Mouse (Mus musculus) cerebellum, postnatal 14 days (tissue): ENCODE results near the gene Ercc6.

ENCODE experiments used
- DNase-seq, 2 experiments: peaks; one replicate each; pipeline ENCODE4 v3.0.0; 2021; ENCODE audit warnings: mixed read lengths in 2 of 2

Ercc6 gene

DNA sequence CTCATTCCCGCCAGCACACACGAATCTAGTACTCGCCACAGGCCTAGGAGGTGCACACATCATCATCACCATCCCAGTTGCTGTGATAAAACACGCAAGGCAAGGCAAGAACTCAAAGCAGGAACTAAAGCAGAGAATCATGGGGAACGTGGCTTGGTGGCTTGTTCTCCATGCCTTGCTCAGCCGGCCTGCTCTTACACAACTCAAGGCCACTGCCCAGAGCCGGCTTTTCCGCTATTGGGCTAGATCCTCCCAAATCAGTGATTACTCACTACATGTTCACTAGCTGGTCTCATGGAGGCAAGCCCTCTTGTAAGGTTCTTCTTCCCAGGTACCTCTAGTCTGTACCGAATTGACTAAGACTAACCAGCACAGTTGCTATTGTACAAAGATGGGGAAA, 70.4 kb downstream of the Ercc6 start:
- no peak for DNase-seq

DNA sequence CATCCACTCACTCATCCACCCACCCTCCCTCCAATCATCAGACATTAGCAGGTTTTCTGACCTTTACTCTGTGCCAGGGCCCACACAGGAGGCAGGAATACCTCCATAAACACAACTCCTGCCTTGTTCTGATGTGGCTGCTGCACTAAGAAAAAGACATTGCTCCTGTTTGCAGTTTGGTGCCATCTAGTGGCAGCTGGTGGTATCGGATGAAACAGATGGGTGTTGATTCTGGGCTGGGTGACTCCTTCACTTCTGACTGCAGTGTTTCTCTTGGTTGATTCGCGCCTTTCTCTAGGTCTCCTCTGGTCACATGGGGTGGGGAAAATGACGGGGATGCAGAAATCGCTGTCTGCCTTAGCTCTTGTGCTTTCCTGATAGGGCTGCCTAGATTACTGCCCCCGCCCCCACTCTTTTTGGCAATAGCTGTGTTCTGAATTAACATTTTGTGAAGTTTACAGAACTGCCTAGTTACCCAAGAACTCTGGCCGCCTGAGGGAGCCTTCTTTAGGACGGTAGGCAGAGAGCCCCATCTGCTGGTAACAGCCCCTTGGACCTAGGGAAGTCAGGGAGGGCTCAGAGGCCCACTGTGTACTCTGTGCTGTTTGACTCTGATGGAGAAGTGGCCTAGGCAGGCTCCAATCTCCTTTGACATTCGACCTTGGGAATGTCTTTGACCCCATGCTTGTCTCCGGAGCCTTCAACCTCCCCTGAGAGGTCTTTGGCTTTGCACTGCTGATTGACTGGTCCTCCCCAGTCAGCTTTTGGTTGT, 73.9 kb downstream of the Ercc6 start:
- DNase-seq, result peak; percentile 88 to 92

DNA sequence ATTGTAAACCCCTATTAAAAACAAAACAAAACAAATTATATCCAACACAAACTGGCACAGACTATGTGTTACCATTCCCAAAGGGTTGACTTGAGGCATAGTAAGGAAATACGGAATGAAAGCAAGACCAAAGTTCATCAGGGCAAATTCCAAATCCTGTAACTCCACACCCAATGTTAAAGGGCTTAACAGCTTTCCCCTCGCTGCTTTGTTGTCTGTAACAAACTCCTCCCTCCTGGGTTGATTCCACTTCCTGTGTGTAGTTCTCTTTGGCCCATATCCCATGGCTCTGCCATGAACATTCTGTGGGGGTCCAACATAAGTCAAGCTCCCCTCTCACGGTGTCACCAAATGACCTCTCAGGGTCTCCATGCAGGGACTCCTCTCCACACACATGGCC, 77.1 kb downstream of the Ercc6 start:
- DNase-seq, result no peak

DNA sequence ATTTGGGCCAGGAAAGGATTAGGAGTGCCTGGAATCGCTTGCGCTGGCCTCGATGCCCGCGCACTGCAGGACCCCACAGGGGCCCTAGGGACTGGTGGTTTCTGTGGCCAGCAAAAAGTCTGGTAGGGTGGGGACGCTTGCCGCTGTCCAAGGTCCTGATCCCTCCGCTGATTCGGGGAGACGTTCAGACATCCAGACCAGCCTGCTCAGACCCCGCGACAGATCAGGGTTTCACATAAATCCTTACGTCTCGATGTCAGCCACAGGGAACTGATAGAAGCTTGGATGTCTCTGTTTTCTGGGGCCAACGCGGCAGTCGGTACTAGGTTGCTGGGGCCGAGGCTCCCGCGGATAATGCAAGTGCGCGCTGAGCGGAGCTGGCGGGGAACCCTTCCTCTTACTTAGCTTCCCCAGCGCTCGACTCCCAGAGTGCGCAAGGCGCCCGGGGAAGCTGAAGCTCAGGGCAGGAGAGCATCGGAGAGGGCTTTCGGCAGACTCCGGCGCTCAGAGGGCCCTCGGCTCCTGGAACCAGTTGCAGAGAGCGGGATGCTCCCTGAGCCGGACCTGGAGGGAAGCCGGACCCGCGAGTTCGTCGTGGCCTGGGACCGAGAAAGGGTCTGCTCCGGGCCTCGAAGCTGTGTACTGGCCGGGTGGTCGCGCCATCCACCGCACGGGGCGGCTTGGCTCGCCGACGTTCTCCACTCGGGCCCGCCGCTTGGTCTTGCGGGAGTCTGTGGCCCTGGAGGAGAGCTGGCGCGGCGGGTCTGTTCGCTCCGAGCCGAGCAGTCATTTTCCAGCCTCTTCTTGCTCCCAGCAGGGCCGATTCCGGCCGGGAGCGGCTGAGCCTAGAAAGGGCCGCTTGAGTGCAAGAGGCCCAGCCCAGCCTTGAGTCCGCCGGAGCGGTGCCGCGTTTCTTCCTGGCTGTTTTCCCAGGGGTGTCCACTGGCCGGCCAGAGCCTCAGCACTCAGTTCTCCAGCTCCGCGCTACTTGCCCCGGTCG, 84.2 kb downstream of the Ercc6 start:
- peak; percentile 42 to 43 for DNase-seq

DNA sequence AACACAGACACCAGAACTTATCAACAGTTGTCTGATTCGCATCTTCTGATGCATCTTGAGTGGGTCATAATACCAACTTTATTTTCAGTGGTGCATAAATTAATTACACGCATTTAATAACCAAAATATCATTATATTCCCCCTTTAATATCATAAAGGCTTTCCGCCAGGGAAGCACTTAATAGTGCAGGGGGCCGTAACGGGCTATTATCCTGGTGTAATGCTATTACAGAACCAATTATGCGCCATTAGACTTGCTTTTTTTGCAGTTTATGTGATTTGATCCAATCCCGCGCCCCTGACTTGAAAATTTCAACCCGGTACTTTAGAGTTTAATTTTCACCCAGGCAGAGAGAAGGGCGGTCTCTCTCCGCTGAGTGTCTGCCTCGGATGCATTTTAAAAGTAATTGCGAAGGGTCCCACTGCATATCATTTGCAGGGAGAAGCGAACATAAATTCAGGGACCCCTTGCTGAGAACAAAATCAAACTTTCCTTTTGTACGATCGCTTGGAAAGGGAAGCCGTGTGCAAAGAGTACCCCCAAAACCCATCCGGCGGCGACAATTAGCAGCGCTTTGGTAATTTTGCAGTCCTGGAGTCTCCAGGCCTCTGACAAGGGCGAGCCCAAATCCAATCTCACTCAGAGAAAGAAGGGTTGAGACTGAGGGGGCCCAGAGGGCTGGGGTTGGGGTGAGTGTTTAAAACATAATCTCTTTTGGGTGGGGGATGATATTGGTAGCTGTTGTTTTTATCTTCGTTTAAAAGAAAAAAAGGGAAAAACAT, 85.3 kb downstream of the Ercc6 start:
- no peak for DNase-seq

DNA sequence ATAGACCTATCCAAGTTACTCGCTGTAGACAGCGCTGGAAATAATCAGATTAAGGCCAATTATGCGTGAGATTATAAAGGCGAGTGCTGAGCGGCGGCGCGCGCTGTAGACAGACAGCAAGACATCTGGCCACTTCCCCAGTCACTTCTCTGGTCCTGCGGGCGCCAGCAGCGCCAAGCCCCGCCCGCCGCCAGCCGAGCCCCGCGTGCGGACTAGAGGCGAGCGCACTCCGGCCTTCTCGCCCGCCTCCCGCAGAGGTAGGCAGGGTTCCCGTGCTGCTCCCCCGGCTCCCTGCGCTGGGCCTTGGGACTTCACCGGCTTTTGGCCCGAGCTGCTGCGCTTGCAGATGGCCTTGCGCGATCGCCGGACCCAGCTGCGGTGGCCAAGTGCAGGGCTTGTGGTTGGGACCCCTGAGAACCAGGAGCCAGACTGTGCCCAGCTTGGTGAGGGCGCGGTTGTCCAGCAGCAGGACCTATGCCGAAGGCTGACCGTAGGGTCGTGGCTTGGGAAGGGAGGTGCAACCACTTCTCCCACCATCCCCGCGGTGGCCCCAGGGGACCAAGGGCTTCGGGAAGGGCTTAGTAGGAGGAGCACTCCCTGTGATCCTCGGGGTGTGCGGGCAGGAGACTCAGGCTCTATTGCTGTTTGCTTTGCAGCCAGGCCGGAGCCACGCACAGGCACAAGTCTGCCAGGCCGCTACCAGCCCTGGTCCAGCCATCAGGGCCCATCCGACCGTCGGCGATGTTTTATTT, 86.1 kb downstream of the Ercc6 start, which contains the start of gene Prrxl1:
Prrxl1 (plus strand) TSS at position 118 of the 752 bp plus-strand sequence.
- peak; percentile 30 to 38 for DNase-seq

DNA sequence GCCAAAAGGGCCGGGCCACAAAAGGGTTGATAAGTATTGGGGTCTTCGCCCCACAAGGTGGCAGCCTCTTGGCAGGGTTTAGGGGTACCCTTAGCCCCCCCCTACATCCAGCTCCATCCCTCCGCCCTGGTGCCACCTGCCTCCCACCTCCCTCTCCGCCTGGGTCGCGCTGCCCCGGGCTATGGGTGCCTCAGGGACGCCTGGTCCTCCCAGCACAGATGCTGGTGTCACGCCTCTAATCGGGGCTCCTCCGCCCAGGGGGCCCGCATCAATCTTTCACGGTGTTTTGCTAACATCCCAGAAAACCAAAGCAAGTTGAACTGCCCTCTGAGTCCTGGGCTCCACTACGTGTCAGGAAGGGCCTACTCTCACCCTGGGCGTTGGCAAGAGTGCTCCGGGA, 86.8 kb downstream of the Ercc6 start:
- DNase-seq, result no peak

DNA sequence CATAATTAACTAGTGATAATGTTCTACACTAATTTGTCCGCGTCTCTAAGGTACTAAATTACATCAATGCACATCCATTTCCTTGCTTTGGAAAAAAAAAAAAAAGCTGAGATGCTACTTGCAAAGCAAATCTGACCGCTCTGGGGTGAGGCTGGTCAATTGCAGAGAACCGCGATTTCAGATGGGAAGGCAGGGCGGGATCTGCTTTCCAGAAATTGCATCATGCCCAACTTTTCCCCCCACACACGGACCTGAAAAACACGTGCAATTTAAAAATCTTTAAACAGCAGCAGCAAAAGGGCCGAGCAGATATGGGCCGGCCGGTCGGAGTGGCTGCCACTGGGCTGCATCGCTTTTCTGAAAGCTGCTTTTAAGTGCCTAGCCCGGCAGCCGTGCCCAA, 92.2 kb downstream of the Ercc6 start:
- no peak for DNase-seq

DNA sequence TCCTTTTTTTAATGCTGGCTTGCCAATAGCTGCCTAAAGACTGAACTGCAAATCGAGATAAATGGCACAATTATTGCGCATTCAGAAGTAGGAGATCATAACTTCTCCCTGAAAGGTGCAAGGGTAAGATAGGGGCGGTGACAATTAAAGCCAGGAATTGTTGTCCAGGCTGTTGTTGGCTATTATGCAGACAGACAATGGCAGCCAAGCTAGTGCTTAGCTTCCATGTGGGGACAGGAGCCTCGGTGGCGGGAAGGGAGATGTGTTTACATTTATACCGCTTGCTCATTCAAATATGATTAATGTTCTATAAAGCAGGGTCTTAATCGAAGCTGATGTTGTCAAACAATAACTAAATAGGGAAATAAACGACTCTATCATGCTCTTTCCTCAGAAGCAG, 93.0 kb downstream of the Ercc6 start:
- DNase-seq, result no peak

DNA sequence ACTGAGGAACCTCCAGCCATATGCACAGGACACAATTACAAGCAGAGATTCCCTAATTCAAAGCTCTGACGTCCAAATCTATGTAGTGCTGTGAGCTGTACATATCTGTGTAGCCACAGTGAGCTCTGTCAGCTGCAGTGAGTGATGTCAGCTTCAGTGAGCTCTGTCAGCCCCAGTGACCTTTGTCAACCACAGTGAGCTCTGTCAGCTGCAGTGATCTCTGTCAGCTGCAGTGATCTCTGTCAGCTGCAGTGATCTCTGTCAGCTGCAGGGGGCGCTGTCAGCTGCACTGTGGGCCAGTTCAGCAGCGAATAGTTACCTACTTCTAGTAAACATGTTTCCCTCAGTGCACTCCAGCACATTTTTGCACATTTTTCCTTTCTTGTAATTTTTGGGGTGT, 96.1 kb downstream of the Ercc6 start:
- DNase-seq, result peak; percentile 62 to 77

DNA sequence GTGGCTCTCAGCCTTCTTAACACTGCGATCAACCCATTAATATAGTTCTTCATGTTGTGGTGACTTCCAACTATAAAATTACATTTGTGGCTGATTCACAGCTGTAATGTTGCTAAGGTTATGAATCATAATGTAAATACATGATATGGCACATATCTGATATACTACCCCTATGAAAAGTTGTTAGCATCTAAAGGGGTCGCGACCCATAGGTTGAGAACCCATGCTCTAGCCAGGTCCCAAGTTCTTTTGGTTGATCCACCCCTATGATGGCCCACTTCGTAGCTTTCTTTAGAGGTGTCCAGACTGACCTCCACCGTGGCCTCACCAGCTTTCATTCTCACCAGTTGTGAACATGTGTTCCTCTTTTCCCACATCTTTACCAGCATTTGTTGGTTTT, 103.9 kb downstream of the Ercc6 start:
- no peak for DNase-seq

DNA sequence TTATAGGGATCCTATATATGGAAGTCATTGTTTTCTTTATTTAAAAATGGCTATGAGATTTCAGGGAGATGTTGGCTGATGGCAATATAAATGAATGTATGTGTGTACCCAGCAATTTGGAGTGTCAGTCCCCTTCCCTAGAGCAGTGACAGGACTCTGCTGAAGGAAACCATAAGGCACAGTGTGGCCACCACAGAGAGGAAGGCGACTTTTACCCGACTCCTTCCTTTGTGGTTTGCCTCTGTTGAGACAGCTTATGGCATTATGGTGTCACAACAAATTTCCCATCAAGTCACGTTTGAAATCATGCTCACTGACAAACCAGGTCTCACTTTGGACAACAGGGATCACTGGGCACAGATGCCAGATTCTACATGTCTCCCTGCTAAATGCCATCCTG, 110.9 kb downstream of the Ercc6 start:
- DNase-seq, result no peak

DNA sequence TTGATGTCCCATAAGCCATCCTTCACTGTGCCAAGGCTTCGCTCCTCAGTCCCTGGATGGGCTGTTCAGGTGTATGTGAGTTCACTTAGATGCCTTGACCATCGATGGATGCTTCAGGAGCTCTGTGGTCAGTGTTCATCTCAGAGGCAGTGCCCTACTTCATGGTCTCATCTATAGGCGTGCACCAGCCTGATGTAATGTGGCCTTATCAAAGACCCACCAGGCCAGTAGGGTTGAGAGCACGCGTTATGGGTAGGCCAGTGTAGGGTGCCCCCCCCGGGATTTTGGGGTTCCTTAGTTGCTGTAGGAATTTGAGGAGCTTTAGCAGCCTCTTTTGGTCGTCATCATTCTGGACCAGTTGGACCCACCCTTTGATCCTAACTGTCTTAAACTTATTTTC, 111.5 kb downstream of the Ercc6 start:
- DNase-seq, result no peak

DNA sequence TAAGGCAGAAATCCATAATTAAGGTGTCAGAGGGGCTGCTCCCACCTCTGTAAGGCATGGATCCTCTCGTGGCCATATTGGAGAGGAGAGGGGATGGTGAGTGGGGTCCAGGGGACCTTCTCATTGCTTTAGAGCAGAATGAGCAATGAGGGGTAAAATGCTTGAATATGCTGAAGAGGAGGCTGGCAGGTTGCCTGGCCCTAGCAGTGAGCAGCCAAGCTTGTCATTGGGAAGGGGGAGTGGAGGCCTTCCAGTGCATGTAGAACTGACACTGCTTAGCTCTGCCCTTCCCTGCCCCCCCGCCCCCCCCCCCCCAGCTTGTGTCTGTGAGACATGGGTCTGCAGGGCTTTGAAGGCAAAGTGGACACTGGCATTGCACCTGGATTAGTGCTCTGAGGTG, 114.0 kb downstream of the Ercc6 start:
- peak; percentile 67 to 69 for DNase-seq

DNA sequence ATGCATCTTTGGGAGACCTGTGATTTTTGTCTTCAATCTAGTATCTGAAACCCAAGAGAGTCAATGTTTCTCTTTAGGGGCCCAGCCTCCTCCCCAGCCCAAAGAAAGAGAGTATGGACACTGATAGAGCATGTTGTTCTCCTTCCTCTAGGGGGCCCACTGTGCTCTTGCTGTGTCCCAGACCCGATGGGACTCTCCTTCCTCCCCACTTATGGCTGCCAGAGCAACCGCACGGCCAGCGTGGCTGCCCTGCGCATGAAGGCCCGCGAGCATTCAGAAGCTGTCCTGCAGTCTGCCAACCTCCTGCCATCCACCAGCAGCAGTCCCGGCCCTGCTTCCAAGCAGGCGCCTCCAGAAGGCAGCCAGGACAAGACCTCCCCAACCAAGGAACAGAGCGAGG, 115.3 kb downstream of the Ercc6 start:
- DNase-seq, result peak; percentile 25 to 35
